8 mouse cellular contexts compared by ENCODE assay signal in the genomic region with DNA sequence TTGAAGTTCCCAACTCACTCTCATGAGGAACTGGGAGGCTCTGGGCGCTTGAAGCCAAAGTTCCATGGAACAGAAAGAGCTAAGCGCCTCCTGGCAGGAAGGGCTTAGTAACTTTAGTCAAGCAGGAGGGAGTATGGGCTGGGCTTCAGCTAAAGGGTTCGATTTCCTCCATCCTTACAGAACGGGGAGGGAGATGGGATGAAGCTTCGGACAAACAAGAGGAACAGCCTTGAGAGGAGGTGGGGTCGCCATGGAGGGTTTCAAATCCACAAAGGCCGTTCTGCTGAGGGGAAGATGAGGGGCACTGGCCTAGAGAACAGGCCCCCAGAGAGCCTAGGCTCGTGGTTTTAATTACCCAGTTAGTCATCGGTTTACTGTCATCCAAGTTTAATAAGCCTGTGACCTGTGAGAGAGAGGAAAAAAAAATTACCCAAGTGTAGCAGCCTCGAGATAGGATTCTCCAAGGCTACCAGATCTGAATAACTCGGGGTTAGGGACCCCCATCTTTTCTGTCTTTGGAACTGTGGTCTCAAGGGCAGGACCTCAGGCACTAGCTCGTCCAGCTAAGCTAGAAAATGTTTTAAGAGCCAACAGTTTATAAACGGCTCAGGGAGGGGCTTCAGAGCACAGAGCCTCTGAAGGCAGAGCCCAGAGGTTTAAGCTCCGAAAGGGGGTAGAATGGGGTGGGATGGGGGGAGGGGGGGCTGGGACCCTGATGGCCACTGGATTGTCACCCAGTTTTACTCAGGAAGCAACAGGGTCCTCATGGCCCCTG.
A peak's percentile ranks its signal among the peaks of the same experiment; 100 is the strongest.
DNase-seq lines count a peak whose midpoint lies in the region; ATAC-seq and TF ChIP-seq lines count a peak whose summit lies in the region.

No protein-coding gene starts in this region.

- H3K27me3 ChIP-seq in kidney, adult 2 months (replicated peaks; ENCODE audit: control insufficient read depth, insufficient read depth, low read length) = no peaks in the 10 kb centered on the region
- no peaks in the 10 kb centered on the region for H3K27me3 ChIP-seq in C2C12 (ENCODE audit: control insufficient read depth, insufficient read depth, insufficient read length)
- no peaks in the 10 kb centered on the region for H3K27me3 ChIP-seq in intestine, embryonic 16.5 days (replicated peaks; ENCODE audit: control insufficient read depth, insufficient read depth, low read length)

- 56% methylated on average over 14 of the region's 14 CpGs for WGBS in kidney, adult 2 months
- WGBS in intestine, embryonic 16.5 days = 46% methylated on average over 14 of the region's 14 CpGs

- H3K36me3 ChIP-seq in kidney, adult 2 months (ENCODE audit: control insufficient read depth, insufficient read depth, low read length) = no peaks in the 10 kb centered on the region
- no peaks in the 10 kb centered on the region for H3K36me3 ChIP-seq in C2C12 (ENCODE audit: control insufficient read depth, insufficient read depth)
- no peaks in the 10 kb centered on the region for H3K36me3 ChIP-seq in intestine, embryonic 16.5 days (ENCODE audit: control insufficient read depth, insufficient read depth, low read length)

- no peak overlapping the region for H3K4me3 ChIP-seq in kidney, adult 2 months (ENCODE audit: insufficient read depth, low read depth, low read length)
- H3K4me3 ChIP-seq in C2C12 (ENCODE audit: insufficient read depth, poor library complexity, severe bottlenecking) = no peak overlapping the region
- H3K4me3 ChIP-seq in intestine, embryonic 16.5 days (ENCODE audit: low read length) = no peak overlapping the region

- no peaks in the 10 kb centered on the region for H3K79me3 ChIP-seq in C2C12 (ENCODE audit: low read depth)

- no peak overlapping the region for H3K4me2 ChIP-seq in intestine, embryonic 16.5 days (ENCODE audit: low read depth, low read length)

- intact Hi-C loops in left cerebral cortex, postnatal 10 days (cut with DNase I) = no loop called here

- no peak for TF ChIP-seq CTCF in kidney, adult 2 months (conservative IDR thresholded peaks at IDR 0.05; ENCODE audit: insufficient read depth, insufficient read length, low read depth, low read length)
- no peak for TF ChIP-seq CTCF in C2C12 (IDR thresholded peaks at IDR 0.05; ENCODE audit: control insufficient read depth, insufficient read depth, insufficient read length)

- H3K9me3 ChIP-seq in intestine, embryonic 16.5 days (ENCODE audit: control insufficient read depth, low read length) = no peaks in the 10 kb centered on the region

- no peak for TF ChIP-seq POLR2A in kidney, adult 2 months (IDR thresholded peaks at IDR 0.05; ENCODE audit: low read depth, low read length)

- DNase-seq in kidney, adult 2 months = no peak
- no peak for DNase-seq in kidney, adult 18-20 months
- peak; percentile 23 for DNase-seq in forelimb bud, embryonic 11.5 days (ENCODE audit: low read depth, low spot score)
- no peak for DNase-seq in layer of hippocampus, postnatal 25 days (ENCODE audit: extremely low spot score in 1 of 2, low spot score in 1 of 2)
- no peak for DNase-seq in left cerebral cortex, postnatal 10 days (ENCODE audit: extremely low spot score in 1 of 2, low spot score in 2 of 2)
- DNase-seq in thymus, adult 18-20 months = no peak

- peak; percentile 39; the same call in 1 of the 2 replicates for ATAC-seq in intestine, embryonic 16.5 days

- H3K9ac ChIP-seq in intestine, embryonic 16.5 days (ENCODE audit: low read depth, low read length) = no peak overlapping the region

- H3K27ac ChIP-seq in kidney, adult 2 months (ENCODE audit: insufficient read depth, low read depth, low read length) = peak overlapping the region; percentile 21; the same call in 1 of the 2 replicates
- no peak overlapping the region for H3K27ac ChIP-seq in intestine, embryonic 16.5 days (ENCODE audit: low read length)

- peak overlapping the region; percentile 63 for H3ac ChIP-seq in C2C12 (ENCODE audit: control insufficient read depth, insufficient read length, low read depth)

- no peaks in the 10 kb centered on the region for H3K79me2 ChIP-seq in C2C12 (ENCODE audit: control insufficient read depth, insufficient read depth)

- peaks cover 2% of the 10 kb centered on the region; the same call in 1 of the 2 replicates for H3K4me1 ChIP-seq in kidney, adult 2 months (ENCODE audit: control insufficient read depth, insufficient read depth, low read length)
- peaks cover 15% of the 10 kb centered on the region for H3K4me1 ChIP-seq in intestine, embryonic 16.5 days (ENCODE audit: control insufficient read depth, insufficient read depth, low read length)

TF ChIP-seq in C2C12, 6 proteins besides CTCF, POLR2A, EP300 and RAD21:
- TF ChIP-seq MYOD1 (IDR thresholded peaks at IDR 0.05; ENCODE audit: control insufficient read depth, insufficient read length, low read depth) = no peak
- TF ChIP-seq USF1 (IDR thresholded peaks at IDR 0.05; ENCODE audit: low read depth) = no peak
- TF ChIP-seq CEBPB (IDR thresholded peaks at IDR 0.05; ENCODE audit: low read depth) = no peak
- no peak for TF ChIP-seq MAX (IDR thresholded peaks at IDR 0.05)
- TF ChIP-seq MYOG (IDR thresholded peaks at IDR 0.05; ENCODE audit: control insufficient read depth, extremely low read depth, insufficient read length) = no peak
- no peak for TF ChIP-seq FOSL1 (IDR thresholded peaks at IDR 0.05; ENCODE audit: insufficient read depth, low read length, poor library complexity, severe bottlenecking)
TF ChIP-seq in C2C12: peak in this region for 0.
